Mouse (Mus musculus): Measurements from ENCODE around the gene Brinp2. TPM values are rescaled to one million over a fixed set of nuclear protein-coding genes. Genes with fewer than 3 reads are reported as not detected.

Gene Brinp2
- polyA plus RNA-seq, 1 experiment from 2014 or later = 1.4 TPM

DNA sequence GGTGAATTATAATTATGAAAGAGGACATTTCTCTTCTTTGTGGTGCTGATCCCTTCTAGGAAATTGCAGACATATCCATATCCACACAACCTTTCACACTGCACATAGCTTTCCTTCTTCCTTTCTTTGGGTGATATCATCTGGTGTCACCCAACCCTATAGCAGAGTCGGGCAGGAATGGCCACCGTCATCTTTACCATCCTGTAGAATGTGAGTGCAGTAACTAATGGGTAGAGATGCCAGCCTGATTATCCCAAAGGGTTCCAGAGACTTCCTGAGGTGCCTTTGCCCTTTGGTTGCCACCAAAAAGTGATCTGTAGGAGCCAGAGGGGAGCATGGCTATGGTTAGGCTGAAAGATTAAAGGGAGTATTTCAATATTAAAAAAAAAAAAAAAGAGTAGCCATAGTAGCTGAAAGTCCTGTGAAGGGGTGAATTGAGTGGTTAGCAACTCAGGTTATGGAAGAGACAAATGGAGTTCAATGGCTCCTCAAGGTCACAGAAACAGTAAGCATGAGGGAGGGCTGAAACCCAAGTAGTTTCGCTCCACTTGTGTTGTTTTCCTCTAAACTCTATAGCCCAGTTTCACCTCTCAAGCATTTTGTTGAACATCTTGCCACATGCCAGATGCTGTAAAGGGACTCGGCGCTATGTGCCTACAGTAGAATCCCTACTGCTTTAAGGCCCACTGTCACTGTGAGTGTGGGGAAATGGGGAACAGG, 96.5 kb downstream of the Brinp2 start:
- Histone ChIP-seq H3K27ac (ENCODE audit: low read length) (no peak overlapping the region), H3K9me3 (replicated peaks; ENCODE audit: control insufficient read depth, low read length) (no peaks in the 10 kb centered on the region), H3K36me3 (ENCODE audit: control insufficient read depth, insufficient read depth, low read length) (no peaks in the 10 kb centered on the region), H3K9ac (ENCODE audit: low read length) (no peak overlapping the region), H3K4me3 (replicated peaks; ENCODE audit: low read length) (no peak overlapping the region), H3K4me2 (ENCODE audit: low read depth, low read length) (no peak overlapping the region), H3K27me3 (ENCODE audit: control insufficient read depth, insufficient read depth, low read length) (no peaks in the 10 kb centered on the region), H3K4me1 (ENCODE audit: control insufficient read depth, insufficient read depth, low read length) (no peaks in the 10 kb centered on the region)
- 93% methylated on average over 5 of the region's 5 CpGs for WGBS
- ATAC-seq (ENCODE audit: insufficient read depth, low FRiP score) = no peak

- Histone ChIP-seq H3K27me3 (ENCODE audit: control insufficient read depth, insufficient read depth, low read length) (no peaks in the 10 kb centered on the region), H3K27ac (ENCODE audit: low read length) (no peak overlapping the region), H3K4me1 (ENCODE audit: control insufficient read depth, insufficient read depth, low read length) (no peaks in the 10 kb centered on the region), H3K36me3 (ENCODE audit: control insufficient read depth, insufficient read depth, low read length) (no peaks in the 10 kb centered on the region), H3K9ac (ENCODE audit: low read length) (no peak overlapping the region), H3K9me3 (replicated peaks; ENCODE audit: control insufficient read depth, low read length) (no peaks in the 10 kb centered on the region), H3K4me3 (replicated peaks; ENCODE audit: low read length) (no peak overlapping the region), H3K4me2 (ENCODE audit: low read depth, low read length) (no peak overlapping the region)
- no peak for ATAC-seq (ENCODE audit: insufficient read depth, low FRiP score)
- 81% methylated on average over 6 of the region's 6 CpGs for WGBS
Measured at GRCm38 (mm10) chr1:158258685-158259292, 97.3 kb downstream of the Brinp2 start.

DNA sequence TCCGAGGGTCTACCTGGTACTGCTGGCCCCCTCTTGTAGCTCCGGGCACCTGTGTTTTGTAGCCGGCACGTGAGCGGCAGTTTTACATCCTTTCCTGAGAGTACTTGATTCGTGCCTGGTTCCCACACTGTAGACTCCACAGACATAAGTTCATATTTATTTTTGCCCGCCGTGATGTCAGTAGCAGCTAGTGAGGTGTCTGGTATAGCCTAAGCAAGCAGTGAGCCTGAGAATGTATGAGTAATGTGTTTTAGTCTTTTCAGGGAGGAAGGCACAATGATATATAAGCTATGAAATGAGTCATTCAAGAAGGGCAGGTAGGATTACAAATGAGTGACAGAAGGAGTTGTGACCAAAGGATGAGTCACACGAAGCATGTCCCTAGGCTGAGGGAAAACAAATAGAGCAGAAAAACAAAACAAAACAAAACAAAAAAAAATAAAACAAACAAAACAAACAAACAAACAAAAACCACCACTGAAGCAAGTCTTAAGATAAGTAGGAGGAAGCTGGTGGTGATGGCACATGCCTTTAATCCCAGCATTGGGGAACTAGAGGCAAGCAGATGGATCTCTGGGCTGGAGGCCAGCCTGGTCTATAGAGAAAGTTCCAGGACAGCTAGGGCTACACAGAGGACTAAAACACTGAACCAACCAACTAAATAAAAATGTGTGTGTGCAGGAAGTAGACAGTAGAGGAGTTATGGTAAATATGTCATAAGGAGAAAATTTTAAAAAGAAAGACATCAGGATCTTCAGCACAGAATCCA, 100.0 kb downstream of the Brinp2 start:
- Histone ChIP-seq H3K27ac (ENCODE audit: low read length) (no peak overlapping the region), H3K9ac (ENCODE audit: low read length) (no peak overlapping the region), H3K4me2 (ENCODE audit: low read depth, low read length) (no peak overlapping the region), H3K4me1 (ENCODE audit: control insufficient read depth, insufficient read depth, low read length) (no peaks in the 10 kb centered on the region), H3K4me3 (replicated peaks; ENCODE audit: low read length) (no peak overlapping the region), H3K36me3 (ENCODE audit: control insufficient read depth, insufficient read depth, low read length) (no peaks in the 10 kb centered on the region), H3K9me3 (replicated peaks; ENCODE audit: control insufficient read depth, low read length) (no peaks in the 10 kb centered on the region), H3K27me3 (ENCODE audit: control insufficient read depth, insufficient read depth, low read length) (no peaks in the 10 kb centered on the region)
- 82% methylated on average over 9 of the region's 9 CpGs for WGBS
- ATAC-seq (ENCODE audit: insufficient read depth, low FRiP score) = no peak

GRCm38 (mm10) chr1:158252682-158253222, 103.4 kb downstream of the Brinp2 start:
- H3K9me3 ChIP-seq (replicated peaks; ENCODE audit: control insufficient read depth, low read length) = no peaks in the 10 kb centered on the region
- no peak for ATAC-seq (ENCODE audit: insufficient read depth, low FRiP score)
- H3K4me1 ChIP-seq (ENCODE audit: control insufficient read depth, insufficient read depth, low read length) = no peaks in the 10 kb centered on the region

DNA sequence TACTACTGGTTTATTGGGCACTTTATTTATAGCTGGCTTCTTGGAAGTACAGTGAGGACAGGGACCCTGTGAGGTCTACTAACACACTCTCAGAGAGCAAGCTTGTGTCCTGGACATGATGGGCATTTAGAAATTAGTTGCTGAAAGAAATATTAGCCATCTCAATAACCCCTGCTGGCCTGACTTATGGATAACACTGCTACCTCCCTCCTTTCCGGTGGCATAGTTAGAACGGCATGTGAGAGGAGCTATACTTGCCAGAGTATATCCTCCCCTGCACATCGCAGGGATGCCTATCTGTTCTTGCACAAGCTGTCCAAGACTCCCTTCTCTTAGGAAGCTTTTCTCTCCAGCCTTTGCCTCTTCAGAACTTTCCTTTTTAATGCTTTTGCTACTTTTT, 107.9 kb downstream of the Brinp2 start:
- no peak for ATAC-seq (ENCODE audit: insufficient read depth, low FRiP score)
- H3K27ac ChIP-seq (ENCODE audit: low read length) = no peak overlapping the region
- 87% methylated on average over 3 of the region's 3 CpGs for WGBS

More at GRCm38 (mm10) chr1:158252682-158253222, 103.4 kb downstream of the Brinp2 start:
- H3K27me3 ChIP-seq (ENCODE audit: control insufficient read depth, insufficient read depth, low read length) = no peaks in the 10 kb centered on the region
- no peaks in the 10 kb centered on the region for H3K36me3 ChIP-seq (ENCODE audit: control insufficient read depth, insufficient read depth, low read length)
- no peak overlapping the region for H3K9ac ChIP-seq (ENCODE audit: low read length)
- no peak overlapping the region for H3K27ac ChIP-seq (ENCODE audit: low read length)
- 82% methylated on average over 8 of the region's 8 CpGs for WGBS
- H3K4me2 ChIP-seq (ENCODE audit: low read depth, low read length) = no peak overlapping the region
- no peak overlapping the region for H3K4me3 ChIP-seq (replicated peaks; ENCODE audit: low read length)

DNA sequence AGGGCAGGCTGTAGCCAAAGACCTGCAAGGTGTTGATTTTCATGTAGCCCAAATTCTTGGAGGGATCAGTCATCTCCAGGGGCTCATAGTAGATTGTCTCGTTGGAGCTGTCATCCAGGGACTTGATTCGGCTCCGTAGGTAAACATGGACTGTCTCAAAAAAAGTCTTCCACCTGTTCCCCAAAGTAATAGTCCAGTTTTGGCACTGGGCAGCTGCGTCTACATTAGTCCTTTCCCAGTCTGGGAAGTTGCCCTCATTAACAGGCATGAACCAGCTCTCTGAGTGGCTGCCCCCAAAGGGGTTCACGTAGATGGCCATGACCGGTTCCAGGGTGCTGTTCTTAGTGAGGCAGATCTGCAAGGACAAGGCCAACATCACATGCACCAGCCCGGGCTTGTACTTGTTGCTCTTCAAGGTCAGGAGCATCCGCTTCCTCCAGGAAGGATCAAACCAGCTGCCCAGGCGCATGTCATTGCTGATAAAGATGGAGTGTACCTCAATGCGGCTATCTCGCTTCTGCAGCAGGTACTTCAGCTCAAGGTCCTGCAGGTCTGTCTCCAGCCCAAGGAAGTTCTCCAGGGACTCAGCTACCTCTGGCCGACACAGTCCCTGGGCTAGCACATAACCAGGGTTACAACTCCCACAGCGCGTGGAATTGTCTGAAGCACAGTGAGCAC, 109.5 kb downstream of the Brinp2 start:
- WGBS = 90% methylated on average over 14 of the region's 14 CpGs
- H3K9ac ChIP-seq (ENCODE audit: low read length) = no peak overlapping the region

More for the DNA sequence above, 107.9 kb downstream of the Brinp2 start:
- H3K9me3 ChIP-seq (replicated peaks; ENCODE audit: control insufficient read depth, low read length) = no peaks in the 10 kb centered on the region
- H3K36me3 ChIP-seq (ENCODE audit: control insufficient read depth, insufficient read depth, low read length) = no peaks in the 10 kb centered on the region
- no peak overlapping the region for H3K4me2 ChIP-seq (ENCODE audit: low read depth, low read length)
- no peaks in the 10 kb centered on the region for H3K27me3 ChIP-seq (ENCODE audit: control insufficient read depth, insufficient read depth, low read length)
- no peak overlapping the region for H3K4me3 ChIP-seq (replicated peaks; ENCODE audit: low read length)
- no peaks in the 10 kb centered on the region for H3K4me1 ChIP-seq (ENCODE audit: control insufficient read depth, insufficient read depth, low read length)
- H3K9ac ChIP-seq (ENCODE audit: low read length) = no peak overlapping the region

GRCm38 (mm10) chr1:158245486-158245885, 110.6 kb downstream of the Brinp2 start:
- Histone ChIP-seq H3K9ac (ENCODE audit: low read length) (no peak overlapping the region), H3K27ac (ENCODE audit: low read length) (no peak overlapping the region), H3K9me3 (replicated peaks; ENCODE audit: control insufficient read depth, low read length) (no peaks in the 10 kb centered on the region), H3K27me3 (ENCODE audit: control insufficient read depth, insufficient read depth, low read length) (no peaks in the 10 kb centered on the region), H3K4me2 (ENCODE audit: low read depth, low read length) (no peak overlapping the region), H3K4me3 (replicated peaks; ENCODE audit: low read length) (no peak overlapping the region), H3K4me1 (ENCODE audit: control insufficient read depth, insufficient read depth, low read length) (no peaks in the 10 kb centered on the region), H3K36me3 (ENCODE audit: control insufficient read depth, insufficient read depth, low read length) (no peaks in the 10 kb centered on the region)
- 82% methylated on average over 8 of the region's 8 CpGs for WGBS
- no peak for ATAC-seq (ENCODE audit: insufficient read depth, low FRiP score)

More for the DNA sequence above, 109.5 kb downstream of the Brinp2 start:
- no peak overlapping the region for H3K27ac ChIP-seq (ENCODE audit: low read length)
- ATAC-seq (ENCODE audit: insufficient read depth, low FRiP score) = no peak
- no peak overlapping the region for H3K4me2 ChIP-seq (ENCODE audit: low read depth, low read length)
- H3K9me3 ChIP-seq (replicated peaks; ENCODE audit: control insufficient read depth, low read length) = no peaks in the 10 kb centered on the region
- H3K4me3 ChIP-seq (replicated peaks; ENCODE audit: low read length) = no peak overlapping the region
- no peaks in the 10 kb centered on the region for H3K27me3 ChIP-seq (ENCODE audit: control insufficient read depth, insufficient read depth, low read length)
- H3K36me3 ChIP-seq (ENCODE audit: control insufficient read depth, insufficient read depth, low read length) = no peaks in the 10 kb centered on the region
- no peaks in the 10 kb centered on the region for H3K4me1 ChIP-seq (ENCODE audit: control insufficient read depth, insufficient read depth, low read length)

GRCm38 (mm10) chr1:158244016-158244415, 112.1 kb downstream of the Brinp2 start:
- Histone ChIP-seq H3K4me3 (replicated peaks; ENCODE audit: low read length) (no peak overlapping the region), H3K9me3 (replicated peaks; ENCODE audit: control insufficient read depth, low read length) (no peaks in the 10 kb centered on the region), H3K4me1 (ENCODE audit: control insufficient read depth, insufficient read depth, low read length) (no peaks in the 10 kb centered on the region), H3K4me2 (ENCODE audit: low read depth, low read length) (no peak overlapping the region), H3K9ac (ENCODE audit: low read length) (no peak overlapping the region), H3K27ac (ENCODE audit: low read length) (no peak overlapping the region), H3K36me3 (ENCODE audit: control insufficient read depth, insufficient read depth, low read length) (no peaks in the 10 kb centered on the region), H3K27me3 (ENCODE audit: control insufficient read depth, insufficient read depth, low read length) (no peaks in the 10 kb centered on the region)
- WGBS = 88% methylated on average over 3 of the region's 3 CpGs
- no peak for ATAC-seq (ENCODE audit: insufficient read depth, low FRiP score)
